8 mouse cellular contexts compared by ENCODE assay signal in genomic region chr7:114275372-114276004, GRCm38 (mm10). TPM values are rescaled to one million over a fixed set of nuclear protein-coding genes. Genes with fewer than 3 reads are reported as not detected.
DNase-seq lines count a peak whose midpoint lies in the region; ATAC-seq and TF ChIP-seq lines count a peak whose summit lies in the region.

No protein-coding gene starts in this region.

- no peak for DNase-seq in heart, embryonic 10.5 days (ENCODE audit: low spot score)
- no peak for DNase-seq in heart, postnatal 4 days
- no peak for DNase-seq in liver, embryonic 14.5 days (ENCODE audit: low read depth in 3 of 3, low spot score in 3 of 3)
- DNase-seq in adrenal gland, postnatal 4 days (ENCODE audit: low spot score in 2 of 2), result no peak
- no peak for DNase-seq in ovary, postnatal 36 days (ENCODE audit: low spot score)
- no peak for DNase-seq in right cerebral cortex, postnatal 36 days (ENCODE audit: low spot score in 2 of 2)

- 2% methylated on average over 24 of the region's 24 CpGs for WGBS in heart, embryonic 10.5 days
- under 1% methylated on average over 24 of the region's 24 CpGs for WGBS in forebrain, embryonic 12.5 days
- 1% methylated on average over 24 of the region's 24 CpGs for WGBS in liver, embryonic 14.5 days (ENCODE audit: insufficient replicate concordance)

- TF ChIP-seq CTCF in liver, embryonic 14.5 days (IDR thresholded peaks at IDR 0.05; ENCODE audit: low read depth), result no peak

- ATAC-seq in CD4-positive, CD25-positive, alpha-beta regulatory T cell, adult 4 months, result peak; percentile 48
- no peak for ATAC-seq in forebrain, embryonic 12.5 days (ENCODE audit: low FRiP score)
- ATAC-seq in liver, embryonic 14.5 days (ENCODE audit: insufficient read depth), result peak; percentile 86

- peaks cover 4% of the 10 kb centered on the region; the same call in 1 of the 2 replicates for H3K4me1 ChIP-seq in heart, embryonic 10.5 days
- H3K4me1 ChIP-seq in forebrain, embryonic 12.5 days, result peaks cover 15% of the 10 kb centered on the region
- H3K4me1 ChIP-seq in liver, embryonic 14.5 days (replicated peaks; ENCODE audit: control insufficient read depth in 2 of 2, insufficient read depth in 2 of 2, low read length in 1 of 2), result peaks cover 6 to 10% of the 10 kb centered on the region in 2 experiments

- peaks cover 35% of the 10 kb centered on the region for H3K36me3 ChIP-seq in heart, embryonic 10.5 days
- H3K36me3 ChIP-seq in forebrain, embryonic 12.5 days (replicated peaks), result peaks cover 32% of the 10 kb centered on the region
- peaks cover 32% of the 10 kb centered on the region for H3K36me3 ChIP-seq in liver, embryonic 14.5 days (replicated peaks; ENCODE audit: control insufficient read depth, insufficient read depth, low read depth)

- H3K4me2 ChIP-seq in forebrain, embryonic 12.5 days, result peak overlapping the region; percentile 81
- H3K4me2 ChIP-seq in liver, embryonic 14.5 days (ENCODE audit: low read depth), result peak overlapping the region; percentile 85

- H3K4me3 ChIP-seq in heart, embryonic 10.5 days, result peak overlapping the region; percentile 75
- H3K4me3 ChIP-seq in forebrain, embryonic 12.5 days (replicated peaks), result peak overlapping the region; percentile 91
- H3K4me3 ChIP-seq in liver, embryonic 14.5 days (ENCODE audit: insufficient read depth in 1 of 2, low read depth in 2 of 2, low read length in 2 of 2), result peak overlapping the region; percentile 69 to 72

- peak overlapping the region; percentile 85 for H3K27ac ChIP-seq in heart, embryonic 10.5 days
- H3K27ac ChIP-seq in forebrain, embryonic 12.5 days, result peak overlapping the region; percentile 59; the same call in 1 of the 2 replicates
- peak overlapping the region; percentile 70 for H3K27ac ChIP-seq in liver, embryonic 14.5 days

- no peaks in the 10 kb centered on the region for H3K27me3 ChIP-seq in heart, embryonic 10.5 days (ENCODE audit: insufficient read depth, poor library complexity, severe bottlenecking)
- H3K27me3 ChIP-seq in forebrain, embryonic 12.5 days, result no peaks in the 10 kb centered on the region
- no peaks in the 10 kb centered on the region for H3K27me3 ChIP-seq in liver, embryonic 14.5 days (ENCODE audit: control insufficient read depth, insufficient read depth, low read length)

- no peaks in the 10 kb centered on the region for H3K9me3 ChIP-seq in heart, embryonic 10.5 days
- H3K9me3 ChIP-seq in forebrain, embryonic 12.5 days, result no peaks in the 10 kb centered on the region
- no peaks in the 10 kb centered on the region for H3K9me3 ChIP-seq in liver, embryonic 14.5 days (ENCODE audit: control insufficient read depth, low read length)

- H3K9ac ChIP-seq in forebrain, embryonic 12.5 days, result peak overlapping the region; percentile 89
- peak overlapping the region; percentile 89 for H3K9ac ChIP-seq in liver, embryonic 14.5 days (replicated peaks)

- no peak; the same call in 1 of the 2 replicates for TF ChIP-seq EP300 in liver, embryonic 14.5 days (IDR thresholded peaks at IDR 0.05; ENCODE audit: low read depth)

RNA-seq across cellular contexts. Expression of gene Psma1, which starts 0.4 kb away (rescaled TPM):
- polyA plus RNA-seq in heart, embryonic 10.5 days (2016; fragmentation: Nextera tagmentation; extraction: Ambion mirVana), result 428 and 460 TPM in 2 replicates
- total RNA-seq in heart, postnatal 4 days (2021), result 100 to 1,000 TPM; 147 to 148 TPM
- polyA plus RNA-seq in CD4-positive, CD25-positive, alpha-beta regulatory T cell, adult 4 months (2017; shearing (Covaris generic)), result 100 to 1,000 TPM; 218 to 222 TPM
- 411 and 420 TPM in 2 replicates for polyA plus RNA-seq in forebrain, embryonic 12.5 days (2016; fragmentation: Nextera tagmentation; extraction: Ambion mirVana)
- 94.7 and 146 TPM in 2 replicates for polyA plus RNA-seq in liver, embryonic 14.5 days (2012; rRNA removed)
- polyA plus RNA-seq in liver, embryonic 14.5 days (2014; fragmentation: Nextera tagmentation; extraction: Ambion mirVana), result 281 and 289 TPM in 2 replicates
- total RNA-seq in adrenal gland, postnatal 4 days (2021), result 100 to 1,000 TPM; 154 to 157 TPM

RNA-seq across cellular contexts. Expression of gene Copb1, which starts 21.0 kb away (rescaled TPM):
- polyA plus RNA-seq in heart, embryonic 10.5 days (2016; fragmentation: Nextera tagmentation; extraction: Ambion mirVana), result 93.9 and 98.6 TPM in 2 replicates
- 10 to 100 TPM; 73.4 to 73.9 TPM for total RNA-seq in heart, postnatal 4 days (2021)
- 100 to 1,000 TPM; 108 to 135 TPM for polyA plus RNA-seq in CD4-positive, CD25-positive, alpha-beta regulatory T cell, adult 4 months (2017; shearing (Covaris generic))
- 96.4 and 97.3 TPM in 2 replicates for polyA plus RNA-seq in forebrain, embryonic 12.5 days (2016; fragmentation: Nextera tagmentation; extraction: Ambion mirVana)
- 16.0 and 28.1 TPM in 2 replicates for polyA plus RNA-seq in liver, embryonic 14.5 days (2012; rRNA removed)
- 48.9 and 55.0 TPM in 2 replicates for polyA plus RNA-seq in liver, embryonic 14.5 days (2014; fragmentation: Nextera tagmentation; extraction: Ambion mirVana)
- 100 to 1,000 TPM; 116 to 122 TPM for total RNA-seq in adrenal gland, postnatal 4 days (2021)
